Mouse (Mus musculus): ENCODE data around the gene Prm3.

- no peak for TF ChIP-seq CTCF (IDR thresholded peaks at IDR 0.05; ENCODE audit: low read depth, low read length)
- no peak for TF ChIP-seq POLR2A (IDR thresholded peaks at IDR 0.05; ENCODE audit: borderline replicate concordance, low read depth, low read length)
Measured at GRCm38 (mm10) chr16:10814864-10815263, 24.1 kb upstream of the Prm3 start.
